Mouse (Mus musculus): ENCODE data around the gene Ncapd2. TPM values are rescaled to one million over a fixed set of nuclear protein-coding genes. Genes with fewer than 3 reads are reported as not detected.
A peak's percentile ranks its signal among the peaks of the same experiment; 100 is the strongest.

The Ncapd2 gene
- polyA plus RNA-seq, 1 experiment from 2014 or later = 93.2 TPM

- Histone ChIP-seq H3K4me3 (replicated peaks) (peak within 1 kb of the TSS; percentile 66), H3K4me2 (peak within 1 kb of the TSS; percentile 86), H3K27me3 (no peaks in the 10 kb centered on the region), H3K36me3 (replicated peaks) (0 out of 2 replicates have a peak, but pooled peaks cover 6% of the 10 kb centered on the region), H3K9ac (peak within 1 kb of the TSS; percentile 62), H3K27ac (replicated peaks) (peak within 1 kb of the TSS; percentile 84), H3K4me1 (replicated peaks) (peaks cover 35% of the 10 kb centered on the region), H3K9me3 (replicated peaks) (no peaks in the 10 kb centered on the region)
- under 1% methylated on average over 16 of the region's 16 CpGs for WGBS (ENCODE audit: insufficient replicate concordance)
- ATAC-seq (ENCODE audit: insufficient read depth) = peak; percentile 58
Measured at GRCm38 (mm10) chr6:125231117-125232044, 39.9 kb upstream of the Ncapd2 start, which contains the start of gene Tapbpl. Gene Tapbpl (minus strand): TSS chr6:125231860.

GRCm38 (mm10) chr6:125230571-125230970 lies 39.1 kb upstream of the Ncapd2 start:
- no peak for ATAC-seq (ENCODE audit: insufficient read depth)
- Histone ChIP-seq H3K9ac (peak overlapping the region; percentile 62; the same call in 1 of the 2 replicates), H3K9me3 (replicated peaks) (no peaks in the 10 kb centered on the region), H3K27me3 (no peaks in the 10 kb centered on the region), H3K4me3 (replicated peaks) (peak overlapping the region; percentile 66), H3K4me1 (replicated peaks) (peaks cover 35% of the 10 kb centered on the region), H3K4me2 (peak overlapping the region; percentile 86), H3K36me3 (replicated peaks) (0 out of 2 replicates have a peak, but pooled peaks cover 10% of the 10 kb centered on the region), H3K27ac (replicated peaks) (no peak overlapping the region; the same call in 1 of the 2 replicates)
- WGBS (ENCODE audit: insufficient replicate concordance) = 66% methylated on average over 9 of the region's 9 CpGs

GRCm38 (mm10) chr6:125225518-125226115 lies 34.1 kb upstream of the Ncapd2 start:
- H3K27me3 ChIP-seq = no peaks in the 10 kb centered on the region
- WGBS (ENCODE audit: insufficient replicate concordance) = 72% methylated on average over 5 of the region's 5 CpGs

GRCm38 (mm10) chr6:125222577-125222976 lies 31.1 kb upstream of the Ncapd2 start:
- H3K36me3 ChIP-seq (replicated peaks) = peaks cover 38% of the 10 kb centered on the region
- no peak overlapping the region for H3K4me2 ChIP-seq
- no peak for ATAC-seq (ENCODE audit: insufficient read depth)
- H3K4me1 ChIP-seq (replicated peaks) = peaks cover 4% of the 10 kb centered on the region; the same call in 1 of the 2 replicates
- no peaks in the 10 kb centered on the region for H3K27me3 ChIP-seq
- H3K9ac ChIP-seq = no peak overlapping the region
- H3K9me3 ChIP-seq (replicated peaks) = no peaks in the 10 kb centered on the region
- H3K27ac ChIP-seq (replicated peaks) = no peak overlapping the region
- H3K4me3 ChIP-seq (replicated peaks) = no peak overlapping the region
- 65% methylated on average over 3 of the region's 3 CpGs for WGBS (ENCODE audit: insufficient replicate concordance)

More at GRCm38 (mm10) chr6:125225518-125226115, 34.1 kb upstream of the Ncapd2 start:
- H3K27ac ChIP-seq (replicated peaks) = no peak overlapping the region
- ATAC-seq (ENCODE audit: insufficient read depth) = no peak
- H3K9me3 ChIP-seq (replicated peaks) = no peaks in the 10 kb centered on the region
- H3K36me3 ChIP-seq (replicated peaks) = peaks cover 32% of the 10 kb centered on the region
- H3K4me1 ChIP-seq (replicated peaks) = peaks cover 2% of the 10 kb centered on the region
- no peak overlapping the region for H3K9ac ChIP-seq
- H3K4me3 ChIP-seq (replicated peaks) = no peak overlapping the region
- no peak overlapping the region for H3K4me2 ChIP-seq

GRCm38 (mm10) chr6:125222146-125222545 lies 30.6 kb upstream of the Ncapd2 start:
- peaks cover 4% of the 10 kb centered on the region for H3K4me1 ChIP-seq (replicated peaks)
- ATAC-seq (ENCODE audit: insufficient read depth) = no peak
- no peaks in the 10 kb centered on the region for H3K9me3 ChIP-seq (replicated peaks)
- H3K4me2 ChIP-seq = no peak overlapping the region
- no peaks in the 10 kb centered on the region for H3K27me3 ChIP-seq
- no peak overlapping the region for H3K4me3 ChIP-seq (replicated peaks)
- H3K27ac ChIP-seq (replicated peaks) = no peak overlapping the region
- 48% methylated on average over 2 of the region's 2 CpGs for WGBS (ENCODE audit: insufficient replicate concordance)
- peaks cover 35% of the 10 kb centered on the region for H3K36me3 ChIP-seq (replicated peaks)
- H3K9ac ChIP-seq = no peak overlapping the region

GRCm38 (mm10) chr6:125221115-125221745 lies 29.7 kb upstream of the Ncapd2 start:
- Histone ChIP-seq H3K27ac (replicated peaks) (no peak overlapping the region), H3K9ac (no peak overlapping the region), H3K9me3 (replicated peaks) (no peaks in the 10 kb centered on the region), H3K4me3 (replicated peaks) (no peak overlapping the region), H3K4me2 (no peak overlapping the region), H3K4me1 (replicated peaks) (peaks cover 13% of the 10 kb centered on the region), H3K36me3 (replicated peaks) (peaks cover 30% of the 10 kb centered on the region), H3K27me3 (no peaks in the 10 kb centered on the region)
- WGBS (ENCODE audit: insufficient replicate concordance) = 79% methylated on average over 20 of the region's 20 CpGs
- no peak for ATAC-seq (ENCODE audit: insufficient read depth)

GRCm38 (mm10) chr6:125218963-125219362 lies 27.5 kb upstream of the Ncapd2 start:
- H3K9ac ChIP-seq = no peak overlapping the region
- no peak for ATAC-seq (ENCODE audit: insufficient read depth)
- no peak overlapping the region for H3K27ac ChIP-seq (replicated peaks)
- no peaks in the 10 kb centered on the region for H3K9me3 ChIP-seq (replicated peaks)
- WGBS (ENCODE audit: insufficient replicate concordance) = 68% methylated on average over 4 of the region's 4 CpGs
- peaks cover 14% of the 10 kb centered on the region; the same call in 1 of the 2 replicates for H3K36me3 ChIP-seq (replicated peaks)
- no peak overlapping the region for H3K4me2 ChIP-seq
- H3K4me3 ChIP-seq (replicated peaks) = no peak overlapping the region
- peaks cover 24% of the 10 kb centered on the region for H3K4me1 ChIP-seq (replicated peaks)
- H3K27me3 ChIP-seq = peaks cover under 1% of the 10 kb centered on the region

GRCm38 (mm10) chr6:125217899-125218298 lies 26.4 kb upstream of the Ncapd2 start:
- peaks cover 10% of the 10 kb centered on the region; the same call in 1 of the 2 replicates for H3K36me3 ChIP-seq (replicated peaks)
- no peak overlapping the region for H3K27ac ChIP-seq (replicated peaks)
- peaks cover 24% of the 10 kb centered on the region for H3K4me1 ChIP-seq (replicated peaks)
- WGBS (ENCODE audit: insufficient replicate concordance) = 85% methylated on average over 11 of the region's 11 CpGs
- H3K4me3 ChIP-seq (replicated peaks) = no peak overlapping the region
- peaks cover 11% of the 10 kb centered on the region for H3K27me3 ChIP-seq
- ATAC-seq (ENCODE audit: insufficient read depth) = no peak
- no peak overlapping the region for H3K4me2 ChIP-seq
- no peak overlapping the region for H3K9ac ChIP-seq
- H3K9me3 ChIP-seq (replicated peaks) = no peaks in the 10 kb centered on the region

- Histone ChIP-seq H3K36me3 (replicated peaks) (0 out of 2 replicates have a peak, but pooled peaks cover 6% of the 10 kb centered on the region), H3K27me3 (peaks cover 21% of the 10 kb centered on the region), H3K9me3 (replicated peaks) (no peaks in the 10 kb centered on the region), H3K4me2 (peak overlapping the region; percentile 98), H3K4me1 (replicated peaks) (peaks cover 24% of the 10 kb centered on the region), H3K9ac (no peak overlapping the region), H3K4me3 (replicated peaks) (no peak overlapping the region), H3K27ac (replicated peaks) (no peak overlapping the region)
- WGBS (ENCODE audit: insufficient replicate concordance) = 58% methylated on average over 2 of the region's 2 CpGs
- ATAC-seq (ENCODE audit: insufficient read depth) = no peak
Measured at GRCm38 (mm10) chr6:125216898-125217297, 25.4 kb upstream of the Ncapd2 start.

GRCm38 (mm10) chr6:125215148-125215954 lies 23.9 kb upstream of the Ncapd2 start, which contains the start of gene Vamp1:
Gene Vamp1 (plus strand): TSS chr6:125215551.
- peak within 1 kb of the TSS; percentile 81 for H3K9ac ChIP-seq
- H3K4me2 ChIP-seq = peak within 1 kb of the TSS; percentile 98
- WGBS (ENCODE audit: insufficient replicate concordance) = under 1% methylated on average over 48 of the region's 48 CpGs
- H3K27ac ChIP-seq (replicated peaks) = peak within 1 kb of the TSS; percentile 77
- peak; percentile 93 for ATAC-seq (ENCODE audit: insufficient read depth)
- H3K4me1 ChIP-seq (replicated peaks) = peaks cover 24% of the 10 kb centered on the region
- H3K4me3 ChIP-seq (replicated peaks) = peak within 1 kb of the TSS; percentile 80
- 0 out of 2 replicates have a peak, but pooled peaks cover 6% of the 10 kb centered on the region for H3K36me3 ChIP-seq (replicated peaks)
- peaks cover 29% of the 10 kb centered on the region for H3K27me3 ChIP-seq
- no peaks in the 10 kb centered on the region for H3K9me3 ChIP-seq (replicated peaks)
